Mouse (Mus musculus) midbrain, embryonic 11.5 days (tissue): ENCODE measurements around the gene Gga3. TPM values are rescaled to one million over a fixed set of nuclear protein-coding genes. Genes with fewer than 3 reads are reported as not detected.

Source experiments
- ATAC-seq: fragments of 200-750 bp; cut with Nextera tagmentation; 2 replicates; pipeline ENCODE4 v1.8.0; 2017; ENCODE audit warnings: moderate TSS enrichment, moderate library complexity; ENCODE audit not compliant: low FRiP score
- DNase-seq: peaks from one replicate; pipeline ENCODE4 v3.0.0; 2015; ENCODE audit warnings: low spot score; ENCODE audit errors: missing footprints
- H3K27ac ChIP-seq: fragments of 300-500 bp; sonication (generic); 2 replicates; pipeline ENCODE4 v1.5.1; 2014; ENCODE audit warnings: low read depth, low read length
- H3K27me3 ChIP-seq: fragments of 300-500 bp; sonication (generic); 2 replicates; pipeline ENCODE4 v1.6.1; 2014; ENCODE audit warnings: mild to moderate bottlenecking, low read length, moderate library complexity, mixed read lengths; ENCODE audit not compliant: control insufficient read depth, insufficient read depth
- H3K36me3 ChIP-seq: fragments of 300-500 bp; sonication (generic); 2 replicates; pipeline ENCODE4 v1.6.1; 2014; ENCODE audit warnings: mild to moderate bottlenecking, low read length, moderate library complexity, mixed read lengths; ENCODE audit not compliant: control insufficient read depth, insufficient read depth
- H3K4me1 ChIP-seq: fragments of 300-500 bp; sonication (generic); 2 replicates; pipeline ENCODE4 v1.6.1; 2014; ENCODE audit warnings: low read length; ENCODE audit not compliant: control insufficient read depth, insufficient read depth
- H3K4me2 ChIP-seq: fragments of 300-500 bp; sonication (generic); 2 replicates; pipeline ENCODE4 v1.6.1; 2014; ENCODE audit warnings: mild to moderate bottlenecking, moderate library complexity
- H3K4me3 ChIP-seq: fragments of 300-500 bp; sonication (generic); 2 replicates; pipeline ENCODE4 v1.5.1; 2014; ENCODE audit warnings: low read depth, low read length
- H3K9ac ChIP-seq: fragments of 300-500 bp; sonication (generic); 2 replicates; pipeline ENCODE4 v1.6.1; 2014; ENCODE audit warnings: low read length
- H3K9me3 ChIP-seq: fragments of 300-500 bp; sonication (generic); 2 replicates; pipeline ENCODE4 v1.6.1; 2016; ENCODE audit warnings: low read length; ENCODE audit not compliant: control insufficient read depth
- WGBS: fragments of 180-500 bp; shearing (Covaris S2); extraction: QIAGEN DNeasy Blood & Tissue Kit; methylation state at CpG from one replicate; pipeline ENCODE4 v1.1.7; 2014; 5-methylcytosine and 5-hydroxymethylcytosine counted together
- polyA plus RNA-seq: library from polyadenylated mRNA; unstranded; fragments of >200 nt; fragmentation: Nextera tagmentation; extraction: Ambion mirVana; gene quantifications from 2 replicates; pipeline ENCODE4 v1.2.1, GENCODE M21; 2014

The Gga3 gene
- polyA plus RNA-seq, 1 experiment from 2014 or later, result 25.1 TPM

DNA sequence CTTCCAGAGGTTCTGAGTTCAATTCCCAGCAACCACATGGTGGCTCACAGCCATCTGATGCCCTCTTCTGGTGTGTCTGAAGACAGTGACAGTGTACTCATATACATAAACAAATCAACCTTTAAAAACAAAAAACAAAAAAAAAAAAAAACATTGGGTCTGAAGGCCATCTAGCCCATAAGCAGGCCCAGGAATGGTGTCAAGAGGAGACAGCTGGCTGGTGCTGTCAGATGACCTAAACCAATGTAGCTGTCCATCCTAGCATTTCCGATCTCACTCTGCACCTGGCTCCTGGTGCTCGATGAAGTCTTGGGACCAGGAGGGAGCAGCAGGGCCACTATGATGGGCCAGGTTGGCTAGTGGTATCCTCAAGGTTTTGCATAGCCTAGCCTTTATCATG, 38.9 kb upstream of the Gga3 start:
- H3K4me3 ChIP-seq, result no peak overlapping the region
- no peak for ATAC-seq
- no peaks in the 10 kb centered on the region for H3K4me1 ChIP-seq
- H3K9ac ChIP-seq, result no peak overlapping the region
- H3K36me3 ChIP-seq, result no peaks in the 10 kb centered on the region; the same call in 1 of the 2 replicates
- WGBS, result 96% methylated on average over 2 of the region's 2 CpGs
- H3K27ac ChIP-seq, result no peak overlapping the region
- H3K9me3 ChIP-seq, result no peaks in the 10 kb centered on the region
- H3K27me3 ChIP-seq, result no peaks in the 10 kb centered on the region
- H3K4me2 ChIP-seq, result no peak overlapping the region
- DNase-seq, result no peak

DNA sequence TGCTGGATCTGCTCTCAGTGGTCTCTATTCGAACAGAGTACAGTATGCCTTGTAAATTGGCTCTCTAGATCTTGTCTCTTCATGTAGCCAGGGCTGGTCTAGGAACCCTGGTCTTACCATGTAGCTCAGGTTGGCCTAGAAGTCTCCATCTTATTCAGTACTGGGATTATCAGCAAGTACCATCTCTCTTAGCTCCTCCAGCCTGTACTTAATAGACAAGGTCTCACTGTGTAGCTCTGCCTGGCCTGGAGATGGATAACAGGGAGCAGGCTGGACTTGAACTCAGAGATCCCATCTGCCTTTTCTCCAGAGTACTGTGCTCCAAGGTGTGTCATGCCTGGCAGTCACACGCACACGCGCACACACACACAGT, 37.8 kb upstream of the Gga3 start:
- Histone ChIP-seq H3K27ac (no peak overlapping the region), H3K36me3 (no peaks in the 10 kb centered on the region; the same call in 1 of the 2 replicates), H3K4me2 (no peak overlapping the region), H3K9ac (no peak overlapping the region), H3K9me3 (no peaks in the 10 kb centered on the region), H3K4me3 (no peak overlapping the region), H3K4me1 (no peaks in the 10 kb centered on the region), H3K27me3 (no peaks in the 10 kb centered on the region)
- ATAC-seq (no peak), DNase-seq (no peak)
- WGBS, result 88% methylated on average over 4 of the region's 4 CpGs

DNA sequence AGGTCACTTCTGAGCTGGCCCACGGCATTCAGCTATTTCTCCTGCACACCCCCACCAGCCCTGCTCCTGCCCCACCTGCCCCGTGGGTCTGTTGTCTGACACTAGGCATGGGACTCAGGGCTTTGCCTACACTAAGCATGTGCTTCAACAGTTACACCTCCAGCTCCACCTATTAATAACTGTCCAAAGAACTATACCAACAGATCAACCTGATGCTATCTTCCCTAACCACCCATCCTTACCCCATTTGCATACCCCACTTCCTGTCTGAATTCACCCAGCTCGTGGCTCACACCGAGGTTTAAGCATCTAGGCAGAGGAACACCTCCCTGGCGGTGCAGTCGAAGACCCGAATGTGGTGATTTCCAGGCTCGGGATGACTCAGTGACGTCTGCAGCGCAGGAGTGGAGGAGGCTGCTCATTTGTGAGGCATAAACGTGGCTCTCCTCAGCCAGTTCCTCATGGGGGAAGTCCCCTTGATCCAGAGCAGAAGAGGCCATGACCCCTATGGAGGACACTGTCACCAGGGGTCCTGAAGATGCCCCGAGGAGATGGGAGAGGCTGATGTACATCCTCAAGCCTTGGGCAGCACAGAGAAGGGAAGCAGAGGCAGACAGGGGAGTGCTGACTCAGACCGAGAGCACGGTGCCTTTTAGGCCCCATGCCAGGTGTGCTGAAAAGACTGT, 37.3 kb upstream of the Gga3 start:
- no peaks in the 10 kb centered on the region for H3K9me3 ChIP-seq
- H3K9ac ChIP-seq, result no peak overlapping the region
- no peak overlapping the region for H3K4me3 ChIP-seq
- no peaks in the 10 kb centered on the region for H3K36me3 ChIP-seq
- H3K4me1 ChIP-seq, result no peaks in the 10 kb centered on the region
- H3K27me3 ChIP-seq, result no peaks in the 10 kb centered on the region
- 59% methylated on average over 14 of the region's 14 CpGs for WGBS
- no peak for ATAC-seq
- no peak for DNase-seq
- H3K4me2 ChIP-seq, result no peak overlapping the region
- no peak overlapping the region for H3K27ac ChIP-seq

DNA sequence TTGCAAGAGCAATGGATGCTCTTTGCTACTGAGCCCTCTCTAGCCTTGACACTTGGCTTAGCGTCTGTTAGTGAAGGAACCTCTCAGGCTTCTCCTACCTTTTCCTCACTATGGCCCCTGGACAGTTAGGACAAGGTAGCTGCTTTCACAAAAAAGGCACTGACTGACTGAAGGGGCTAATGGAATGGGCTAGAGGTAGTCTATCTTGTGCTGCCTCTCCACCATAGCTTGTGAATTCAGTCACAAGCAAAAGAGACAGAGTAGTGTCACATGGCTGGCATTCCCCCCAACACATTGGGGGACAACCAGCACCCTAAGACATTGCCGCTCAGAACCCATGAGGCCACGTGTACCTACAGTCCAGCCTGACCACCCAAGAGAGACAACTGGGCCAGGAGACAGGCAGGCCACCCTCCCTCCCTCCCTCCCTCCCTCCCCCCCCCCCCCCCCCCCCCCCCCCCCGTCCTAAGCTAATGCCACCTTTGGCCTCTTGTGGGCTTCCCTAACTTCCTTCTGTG, 36.5 kb upstream of the Gga3 start:
- H3K9me3 ChIP-seq, result no peaks in the 10 kb centered on the region
- H3K27me3 ChIP-seq, result no peaks in the 10 kb centered on the region
- no peak for DNase-seq
- 89% methylated on average over 3 of the region's 4 CpGs for WGBS
- no peak overlapping the region for H3K4me3 ChIP-seq
- no peak for ATAC-seq
- no peak overlapping the region for H3K27ac ChIP-seq
- no peaks in the 10 kb centered on the region for H3K36me3 ChIP-seq
- no peak overlapping the region for H3K9ac ChIP-seq
- H3K4me1 ChIP-seq, result no peaks in the 10 kb centered on the region
- H3K4me2 ChIP-seq, result no peak overlapping the region

DNA sequence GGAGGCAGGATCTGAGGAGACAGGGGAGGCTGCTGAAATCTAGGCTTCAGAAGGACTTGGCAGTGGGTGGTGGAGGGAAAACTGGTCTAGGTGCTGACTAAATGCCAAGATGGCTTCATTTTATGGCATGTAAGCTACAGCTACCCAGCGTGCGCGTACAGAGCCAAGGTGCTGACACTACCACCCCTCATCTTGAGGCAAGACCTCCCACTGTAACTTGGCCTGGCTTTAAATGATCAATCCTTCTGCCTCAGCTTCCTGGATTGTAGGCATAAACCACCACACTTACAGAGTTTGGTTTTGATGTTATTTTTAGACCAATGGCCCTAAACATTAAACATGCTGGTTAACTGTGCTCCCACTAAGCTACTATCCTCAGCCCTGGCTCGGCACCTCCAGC, 35.7 kb upstream of the Gga3 start:
- H3K4me1 ChIP-seq, result no peaks in the 10 kb centered on the region
- H3K4me2 ChIP-seq, result no peak overlapping the region
- H3K27me3 ChIP-seq, result no peaks in the 10 kb centered on the region
- ATAC-seq, result no peak
- no peaks in the 10 kb centered on the region for H3K36me3 ChIP-seq
- no peaks in the 10 kb centered on the region for H3K9me3 ChIP-seq
- H3K9ac ChIP-seq, result no peak overlapping the region
- no peak for DNase-seq
- 91% methylated on average over 4 of the region's 4 CpGs for WGBS
- H3K27ac ChIP-seq, result no peak overlapping the region
- no peak overlapping the region for H3K4me3 ChIP-seq

DNA sequence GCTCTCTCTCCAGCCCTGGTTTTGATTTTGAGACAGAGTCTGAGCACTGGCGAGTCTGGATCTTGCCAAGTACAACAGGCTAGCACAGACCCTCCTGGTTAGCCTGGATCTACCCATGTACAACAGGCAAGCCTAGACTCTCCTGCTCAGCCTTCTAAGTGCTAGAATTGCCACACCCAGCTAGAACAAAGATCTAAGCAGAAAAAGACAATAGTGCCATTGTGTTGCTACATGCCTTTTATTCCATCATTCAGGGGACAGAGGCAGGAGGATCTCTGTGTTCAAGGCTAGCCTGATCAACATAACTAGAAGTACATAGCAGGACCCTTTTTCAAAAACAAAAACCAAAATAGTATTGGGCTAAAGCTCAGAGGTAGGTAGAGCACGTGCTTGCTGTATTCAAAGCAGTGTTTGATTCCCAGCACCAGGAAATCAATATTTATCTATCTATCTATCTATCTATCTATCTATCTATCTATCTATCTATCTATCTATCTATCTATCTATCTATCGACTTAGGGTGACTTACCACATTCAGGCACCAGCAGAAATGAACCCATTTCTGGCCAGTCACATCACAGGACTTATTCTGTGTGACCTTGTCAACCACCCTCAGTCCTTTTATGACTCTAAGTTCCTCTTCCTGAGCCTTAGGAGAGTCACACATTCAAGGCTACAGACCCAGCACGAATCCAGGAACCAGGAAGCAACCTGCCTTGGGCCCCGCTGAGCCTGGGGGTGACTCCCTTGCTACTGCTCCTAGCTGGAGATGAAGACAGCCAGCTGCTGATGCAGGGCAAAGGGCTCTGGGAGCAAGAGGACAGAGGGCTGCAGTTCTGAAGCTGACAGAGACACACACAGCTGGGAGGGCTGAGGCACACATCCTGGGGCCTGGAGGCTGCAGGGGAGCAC, 34.9 kb upstream of the Gga3 start:
- no peak for ATAC-seq
- H3K4me2 ChIP-seq, result no peak overlapping the region
- H3K4me1 ChIP-seq, result no peaks in the 10 kb centered on the region
- H3K27me3 ChIP-seq, result no peaks in the 10 kb centered on the region
- no peaks in the 10 kb centered on the region for H3K36me3 ChIP-seq
- WGBS, result 82% methylated on average over 5 of the region's 5 CpGs
- no peaks in the 10 kb centered on the region for H3K9me3 ChIP-seq
- no peak overlapping the region for H3K9ac ChIP-seq
- no peak overlapping the region for H3K4me3 ChIP-seq
- no peak overlapping the region for H3K27ac ChIP-seq
- no peak for DNase-seq

DNA sequence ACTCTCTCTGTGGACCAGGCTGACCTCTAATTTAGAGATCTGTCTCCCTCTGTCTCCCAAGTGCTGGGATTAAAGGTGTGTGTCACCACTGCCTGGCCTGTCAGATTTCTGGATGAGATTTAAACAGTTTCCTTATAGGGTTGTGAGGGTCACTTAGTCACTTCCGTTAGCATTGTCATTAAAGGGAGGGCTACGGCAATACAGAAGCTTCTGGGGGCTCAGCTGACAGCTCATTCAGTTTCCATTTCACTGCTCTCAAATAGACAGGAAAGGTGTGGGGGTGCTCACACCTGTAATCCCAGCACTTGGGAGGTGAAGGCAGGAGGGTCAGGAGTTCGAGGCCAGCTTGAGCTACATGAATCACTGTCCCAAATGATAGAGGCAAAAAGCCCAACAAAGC, 33.1 kb upstream of the Gga3 start:
- no peaks in the 10 kb centered on the region for H3K4me1 ChIP-seq
- H3K27ac ChIP-seq, result no peak overlapping the region
- no peak overlapping the region for H3K4me3 ChIP-seq
- no peaks in the 10 kb centered on the region for H3K36me3 ChIP-seq
- ATAC-seq, result no peak
- no peak for DNase-seq
- H3K9ac ChIP-seq, result no peak overlapping the region
- no peaks in the 10 kb centered on the region for H3K27me3 ChIP-seq
- H3K9me3 ChIP-seq, result no peaks in the 10 kb centered on the region
- WGBS, result 82% methylated on average over 3 of the region's 3 CpGs
- H3K4me2 ChIP-seq, result no peak overlapping the region

DNA sequence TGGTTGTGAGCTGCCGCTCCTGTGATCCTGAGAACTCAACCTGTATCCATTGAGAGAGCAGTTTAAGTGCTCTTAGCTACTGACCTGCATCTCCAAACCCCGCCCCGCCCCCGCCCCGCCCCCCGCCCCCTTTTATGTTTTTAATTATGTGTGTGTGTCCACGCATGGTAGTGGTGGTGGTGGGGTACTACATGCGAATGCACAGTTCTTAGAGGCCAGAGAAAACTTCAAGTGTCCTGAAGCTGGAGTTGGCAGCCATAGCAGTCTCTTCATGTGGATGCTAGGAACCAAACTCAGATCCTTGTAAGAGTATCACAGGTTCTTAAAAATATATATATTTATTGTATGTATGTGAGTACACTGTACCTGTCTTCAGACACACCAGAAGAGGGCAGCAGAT, 31.6 kb upstream of the Gga3 start:
- 76% methylated on average over 8 of the region's 8 CpGs for WGBS
- H3K27me3 ChIP-seq, result no peaks in the 10 kb centered on the region
- H3K9ac ChIP-seq, result no peak overlapping the region
- H3K4me1 ChIP-seq, result no peaks in the 10 kb centered on the region
- ATAC-seq, result no peak
- H3K4me2 ChIP-seq, result no peak overlapping the region
- no peak overlapping the region for H3K4me3 ChIP-seq
- H3K27ac ChIP-seq, result no peak overlapping the region
- H3K36me3 ChIP-seq, result no peaks in the 10 kb centered on the region
- no peak for DNase-seq
- no peaks in the 10 kb centered on the region for H3K9me3 ChIP-seq

DNA sequence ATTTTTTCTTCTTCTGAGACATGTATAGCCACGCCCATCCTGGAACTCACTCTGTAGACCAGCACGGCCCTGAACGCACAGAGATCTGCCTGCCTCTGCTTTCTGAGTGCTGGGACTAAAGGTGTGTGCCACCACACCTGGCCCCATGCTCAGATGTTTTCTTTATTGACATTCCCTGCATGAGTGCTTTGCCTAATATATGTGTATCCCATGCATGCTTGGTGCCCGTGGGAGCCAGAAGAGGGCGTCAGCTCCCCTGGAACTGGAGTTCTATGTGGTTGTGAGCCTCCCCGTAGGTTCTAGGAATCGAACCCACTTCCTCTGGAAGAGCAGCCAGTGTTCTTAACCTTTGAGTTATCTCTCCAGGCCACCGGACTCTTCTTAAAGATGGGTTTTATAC, 31.2 kb upstream of the Gga3 start:
- Histone ChIP-seq H3K9ac (no peak overlapping the region), H3K4me2 (no peak overlapping the region), H3K27me3 (no peaks in the 10 kb centered on the region), H3K27ac (no peak overlapping the region), H3K4me1 (no peaks in the 10 kb centered on the region), H3K4me3 (no peak overlapping the region), H3K36me3 (no peaks in the 10 kb centered on the region), H3K9me3 (no peaks in the 10 kb centered on the region)
- ATAC-seq (no peak), DNase-seq (no peak)
- WGBS, result 91% methylated on average over 8 of the region's 8 CpGs
